Mouse (Mus musculus) heart, adult 2 months (tissue): ENCODE measurements around the gene Shd. TPM values are rescaled to one million over a fixed set of nuclear protein-coding genes. Genes with fewer than 3 reads are reported as not detected.

ENCODE experiments used
- DNase-seq, 2 experiments: peaks; one replicate each; pipeline ENCODE4 v3.0.0; 2021
- H3K27ac ChIP-seq: fragments of 200-600 bp; 2 replicates; pipeline ENCODE4 v1.8.1; 2022
- H3K27me3 ChIP-seq: fragments of 200-500 bp; 2 replicates; pipeline ENCODE4 v1.6.1; 2012; ENCODE audit warnings: mild to moderate bottlenecking, low read length, inconsistent platforms, mixed read lengths; ENCODE audit not compliant: control insufficient read depth, insufficient read depth
- H3K36me3 ChIP-seq: fragments of 200-500 bp; 2 replicates; pipeline ENCODE4 v1.6.1; 2012; ENCODE audit warnings: low read length, inconsistent platforms; ENCODE audit not compliant: control insufficient read depth, insufficient read depth
- H3K4me1 ChIP-seq: fragments of 200-500 bp; 2 replicates; pipeline ENCODE4 v1.6.1; 2011; ENCODE audit warnings: low read length; ENCODE audit not compliant: control insufficient read depth, insufficient read depth
- H3K4me3 ChIP-seq: fragments of 200-600 bp; 2 replicates; pipeline ENCODE4 v1.8.1; 2022
- H3K79me2 ChIP-seq: fragments of 200-500 bp; replicated peaks from 2 replicates; pipeline ENCODE4 v1.6.1; 2012; ENCODE audit warnings: mild to moderate bottlenecking, inconsistent platforms, low read length, moderate library complexity, mixed read lengths; ENCODE audit not compliant: control insufficient read depth, insufficient read depth
- H3K9ac ChIP-seq: fragments of 200-500 bp; 2 replicates; pipeline ENCODE4 v1.6.1; 2012; ENCODE audit warnings: low read depth, mild to moderate bottlenecking, control low read depth, inconsistent platforms, low read length, mixed read lengths
- CTCF ChIP-seq: fragments of 200-600 bp; IDR thresholded peaks from 2 replicates; pipeline ENCODE4 v1.8.1; 2022; ENCODE audit warnings: antibody characterized with exemption, mild to moderate bottlenecking, moderate library complexity
- EP300 ChIP-seq: fragments of 200-500 bp; IDR thresholded peaks from 2 replicates; pipeline ENCODE4 v1.6.1; 2011; ENCODE audit warnings: low read depth, low read length, control low read depth; ENCODE audit not compliant: insufficient read depth
- POLR2A ChIP-seq: fragments of 200-500 bp; IDR thresholded peaks from 2 replicates; pipeline ENCODE4 v1.6.1; 2011; ENCODE audit warnings: mild to moderate bottlenecking, low read depth, low read length, control low read depth; ENCODE audit not compliant: insufficient read depth
- whole genome bisulfite sequencing: fragments of 180-500 bp; shearing (Covaris S2); methylation state at CpG from one replicate; pipeline ENCODE4 v1.1.7; 2018; 5-methylcytosine and 5-hydroxymethylcytosine counted together
- intact Hi-C: fragments of 180-260 bp; cut with DNase I; formaldehyde crosslinking; loops from one replicate; pipeline ENCODE4 v1.15.1; 2025
- polyA plus RNA-seq: library from polyadenylated mRNA; depleted of rRNA; stranded (reverse); fragments of >200 nt; gene quantifications from 2 replicates; pipeline ENCODE4 v1.2.3, GENCODE M21; 2012
- total RNA-seq, 2 experiments: library from RNA; stranded (reverse); gene quantifications; 2 replicates each; pipeline ENCODE4 v1.2.3; 2021

The Shd gene
- total and polyA plus RNA-seq, 3 experiments = 0.63 to 1.9 (median 0.64) TPM

GRCm38 (mm10) chr17:55996007-55996406, 25.7 kb downstream of the Shd start:
- no peaks in the 10 kb centered on the region for H3K36me3 ChIP-seq
- H3K27me3 ChIP-seq = no peaks in the 10 kb centered on the region
- H3K4me3 ChIP-seq = no peak overlapping the region
- H3K9ac ChIP-seq = no peak overlapping the region
- peak in 1 of 2 experiments; percentile 52 for DNase-seq
- TF ChIP-seq CTCF = no peak
- H3K27ac ChIP-seq = no peak overlapping the region
- no peaks in the 10 kb centered on the region for H3K79me2 ChIP-seq
- H3K4me1 ChIP-seq = no peaks in the 10 kb centered on the region
- intact Hi-C loops = no loop called here
- 74% methylated on average over 15 of the region's 15 CpGs for WGBS

GRCm38 (mm10) chr17:55999794-56000499, 29.7 kb downstream of the Shd start:
- 39% methylated on average over 30 of the region's 30 CpGs for WGBS
- no peak for TF ChIP-seq EP300
- TF ChIP-seq CTCF = no peak
- TF ChIP-seq POLR2A = no peak
- DNase-seq = no peak
- no peaks in the 10 kb centered on the region for H3K79me2 ChIP-seq
- no peak overlapping the region for H3K4me3 ChIP-seq
- H3K4me1 ChIP-seq = no peaks in the 10 kb centered on the region; the same call in 1 of the 2 replicates
- no peaks in the 10 kb centered on the region for H3K36me3 ChIP-seq
- no peaks in the 10 kb centered on the region for H3K27me3 ChIP-seq
- H3K9ac ChIP-seq = no peak overlapping the region
- no peak overlapping the region for H3K27ac ChIP-seq
- intact Hi-C loops = no loop called here

GRCm38 (mm10) chr17:56003000-56003399, 32.7 kb downstream of the Shd start:
- no peak overlapping the region for H3K27ac ChIP-seq
- TF ChIP-seq EP300 (no peak), POLR2A (no peak), CTCF (no peak)
- no peaks in the 10 kb centered on the region for H3K27me3 ChIP-seq

GRCm38 (mm10) chr17:56005415-56006061, 35.3 kb downstream of the Shd start, which contains the start of the genes Stap2 and Mpnd:
Gene Stap2, minus strand, starts transcription at chr17:56005584.
Gene Mpnd, plus strand, starts transcription at chr17:56005711.
- TF ChIP-seq POLR2A = peak; percentile 57; the same call in 1 of the 2 replicates
- TF ChIP-seq EP300 = peak; percentile 61; the same call in 1 of the 2 replicates
- TF ChIP-seq CTCF = no peak
- no peaks in the 10 kb centered on the region for H3K79me2 ChIP-seq
- H3K27me3 ChIP-seq = no peaks in the 10 kb centered on the region
- peak within 1 kb of the TSS; percentile 51 for H3K4me3 ChIP-seq
- H3K9ac ChIP-seq = peak within 1 kb of the TSS; percentile 33
- 13% methylated on average over 13 of the region's 13 CpGs for WGBS
- DNase-seq = peak; percentile 69 to 78
- intact Hi-C loops = no loop called here
- H3K27ac ChIP-seq = peak within 1 kb of the TSS; percentile 86
- peaks cover 4% of the 10 kb centered on the region for H3K4me1 ChIP-seq
- H3K36me3 ChIP-seq = no peaks in the 10 kb centered on the region

More at GRCm38 (mm10) chr17:56003000-56003399, 32.7 kb downstream of the Shd start:
- 49% methylated on average over 3 of the region's 3 CpGs for WGBS
- Histone ChIP-seq H3K4me3 (no peak overlapping the region), H3K79me2 (no peaks in the 10 kb centered on the region), H3K9ac (no peak overlapping the region), H3K36me3 (no peaks in the 10 kb centered on the region), H3K4me1 (peaks cover 2% of the 10 kb centered on the region; the same call in 1 of the 2 replicates)
- intact Hi-C loops = no loop called here
- no peak for DNase-seq

- H3K36me3 ChIP-seq = no peaks in the 10 kb centered on the region
- no peaks in the 10 kb centered on the region for H3K79me2 ChIP-seq
- no peak overlapping the region for H3K4me3 ChIP-seq
- no peak for DNase-seq
- H3K4me1 ChIP-seq = peaks cover 4% of the 10 kb centered on the region
- no peaks in the 10 kb centered on the region for H3K27me3 ChIP-seq
- WGBS = 71% methylated on average over 10 of the region's 10 CpGs
- no peak overlapping the region for H3K9ac ChIP-seq
- TF ChIP-seq CTCF (no peak), EP300 (no peak), POLR2A (no peak)
- H3K27ac ChIP-seq = no peak overlapping the region
- intact Hi-C loops = no loop called here
Observed at GRCm38 (mm10) chr17:56006956-56007355, 36.7 kb downstream of the Shd start.
